10 mouse cellular contexts compared by ENCODE assay signal in the genomic region with DNA sequence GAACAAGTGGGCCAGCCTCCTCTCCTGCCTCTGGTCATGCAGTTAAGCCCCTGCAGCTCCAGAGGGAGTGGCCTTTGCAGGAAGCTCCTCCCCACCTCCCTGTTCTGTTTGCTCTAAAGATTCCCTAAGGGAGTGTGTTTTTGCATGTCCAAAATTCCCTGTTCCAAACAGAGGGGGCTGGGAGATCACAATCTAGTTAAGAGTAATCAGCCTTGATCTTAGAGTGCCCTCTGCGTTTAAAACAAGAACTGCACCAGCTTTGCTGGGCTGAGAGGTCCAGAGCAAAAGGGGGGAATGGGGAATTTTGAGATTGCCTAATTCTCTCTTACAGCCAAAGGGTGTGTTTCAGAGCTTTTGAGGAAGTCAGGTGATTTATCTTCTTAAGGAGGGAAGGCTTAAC. TPM values are rescaled to one million over a fixed set of nuclear protein-coding genes. Genes with fewer than 3 reads are reported as not detected.
A peak's percentile ranks its signal among the peaks of the same experiment; 100 is the strongest.
DNase-seq lines count a peak whose midpoint lies in the region; ATAC-seq and TF ChIP-seq lines count a peak whose summit lies in the region.
"Not testable (repeated sequence)": the region's sequence is repeated elsewhere in the genome, so short reads cannot be mapped to it uniquely, and the experiment has no call there.
"Had no signal": no experiment of that assay in that cellular context is flagged by ENCODE, and none has a peak within 500 bp of the region (broad histone marks: within the 10 kb centered on the region; RNA-seq: fewer than 3 reads in every experiment).

TSS of gene C1s1 (minus strand) at position 76 of the 400 bp plus-strand sequence.

- ATAC-seq in Patski: peak; percentile 79
- peak; percentile 85 for ATAC-seq in liver, postnatal 0 days

- H3K4me1 ChIP-seq in hindbrain, embryonic 10.5 days (replicated peaks); liver, postnatal 0 days (ENCODE audit: insufficient read depth): not testable (repeated sequence)

- peak; percentile 25 for DNase-seq in Patski (ENCODE audit: low read depth, low spot score)
- DNase-seq in cerebellum, adult 9-10 months: peak; percentile 55
- DNase-seq in frontal cortex, postnatal 25 days (ENCODE audit: low spot score in 2 of 2): peak; percentile 18 to 55
- DNase-seq in hindbrain, embryonic 10.5 days (ENCODE audit: low spot score): peak; percentile 24
- DNase-seq in layer of hippocampus, adult 2 months (ENCODE audit: low spot score in 2 of 2): peak; percentile 19 to 60
- DNase-seq in liver, postnatal 0 days: peak; percentile 57
- DNase-seq in ovary, postnatal 14 days (ENCODE audit: low spot score): peak; percentile 69
- DNase-seq in thymus, postnatal 4 days: peak; percentile 23

- peak; percentile 86 for TF ChIP-seq CTCF in Patski (IDR thresholded peaks at IDR 0.05)
- TF ChIP-seq CTCF in layer of hippocampus, adult 2 months (conservative IDR thresholded peaks at IDR 0.05): peak; percentile 76
- TF ChIP-seq CTCF in liver, postnatal 0 days (IDR thresholded peaks at IDR 0.05; ENCODE audit: low read depth): peak; percentile 66

- CTCF ChIA-PET in Patski (lab: Charles Lee): interaction anchor here (0.7 to 1.6 kb wide), 10 partner anchors 12 to 165 kb away, joined by 3 to 10 read pairs (median 4); partner anchors contain the start of gene C1rl

- not testable (repeated sequence) for H3K9me3 ChIP-seq in hindbrain, embryonic 10.5 days; liver, postnatal 0 days (ENCODE audit: low read length)

- H3K9ac ChIP-seq in liver, postnatal 0 days (replicated peaks): not testable (repeated sequence)

- in situ Hi-C loops in Patski (cut with MboI; ENCODE audit: low pct_unique_long_range_greater_than_20kb): loop anchor here (10.0 to 25.0 kb wide), 3 partner anchors 67 to 605 kb away; no protein-coding TSS in a partner anchor

- H3K27me3 ChIP-seq in Patski; hindbrain, embryonic 10.5 days (ENCODE audit: insufficient read depth, poor library complexity, severe bottlenecking); liver, postnatal 0 days (ENCODE audit: insufficient read depth, low read length): not testable (repeated sequence)

- not testable (repeated sequence) for TF ChIP-seq EP300 in liver, postnatal 0 days (IDR thresholded peaks at IDR 0.05; ENCODE audit: low read depth)

- H3K4me3 ChIP-seq in hindbrain, embryonic 10.5 days; layer of hippocampus, adult 2 months: not testable (repeated sequence)
- peak within 1 kb of the TSS; percentile 29; the same call in 1 of the 2 replicates for H3K4me3 ChIP-seq in liver, postnatal 0 days (ENCODE audit: low read depth, low read length)

- H3K27ac ChIP-seq in hindbrain, embryonic 10.5 days; layer of hippocampus, adult 2 months: not testable (repeated sequence)
- H3K27ac ChIP-seq in liver, postnatal 0 days (ENCODE audit: low read depth): peak within 1 kb of the TSS; percentile 55; the same call in 1 of the 2 replicates

- POLR2A ChIA-PET in Patski (lab: Charles Lee): not testable (repeated sequence)

- peak within 1 kb of the TSS; percentile 59 for H3K4me2 ChIP-seq in liver, postnatal 0 days (ENCODE audit: low read depth, low read length)

- WGBS in hindbrain, embryonic 10.5 days: 0% methylated on average over 1 of the region's 1 CpGs
- WGBS in liver, postnatal 0 days (ENCODE audit: insufficient replicate concordance): 0% methylated on average over 1 of the region's 1 CpGs

- H3K36me3 ChIP-seq in hindbrain, embryonic 10.5 days; liver, postnatal 0 days (replicated peaks; ENCODE audit: insufficient read depth, low read length): not testable (repeated sequence)

RNA-seq across cellular contexts. Expression of gene C1s1, which starts in this region (rescaled TPM):
- 60.3 TPM for polyA plus RNA-seq in Patski (2021)
- 0.51 and 0.75 TPM in 2 replicates for polyA plus RNA-seq in hindbrain, embryonic 10.5 days (2016; fragmentation: Nextera tagmentation; extraction: Ambion mirVana)
- total RNA-seq in layer of hippocampus, adult 2 months (2021): 1 to 10 TPM in 1 of 2 experiments, under 1 TPM in 1; 0.79 to 1.2 TPM
- polyA plus RNA-seq in liver, postnatal 0 days (2015; fragmentation: Nextera tagmentation; extraction: Ambion mirVana): 118 and 130 TPM in 2 replicates
- polyA plus RNA-seq: activated CD4-positive, CD25-positive, alpha-beta regulatory T cell, adult 4 months; macrophage had no signal

Comparison
In these comparisons a context has a peak if more than half of its experiments do, and no peak if none do; other contexts are left out.
1. RNA of gene C1s1 (polyA plus RNA-seq): 118 to 130 TPM in liver, postnatal 0 days and 60.3 TPM in Patski (single experiment); 0.51 to 0.75 TPM in hindbrain, embryonic 10.5 days; every median in the first group is over 10 times any median in the second.
2. Peak in DNase-seq in hindbrain, embryonic 10.5 days; RNA of the gene not detected or under 1 TPM.
3. Peak in every context shown above with its lines, with median percentiles within 50 percentile points of each other: DNase-seq and CTCF ChIP-seq.